Mouse (Mus musculus) heart, adult 11 months (tissue): Measurements from ENCODE around the gene Krt17.
"Not testable (repeated sequence)": the region's sequence is repeated elsewhere in the genome, so short reads cannot be mapped to it uniquely, and the experiment has no call there.

ENCODE experiments used
- DNase-seq: peaks from one replicate; pipeline ENCODE4 v3.0.0; 2022

Gene Krt17

GRCm38 (mm10) chr11:100262058-100262980 is 1.5 kb upstream of the Krt17 start:
- DNase-seq: peak; percentile 82

DNA sequence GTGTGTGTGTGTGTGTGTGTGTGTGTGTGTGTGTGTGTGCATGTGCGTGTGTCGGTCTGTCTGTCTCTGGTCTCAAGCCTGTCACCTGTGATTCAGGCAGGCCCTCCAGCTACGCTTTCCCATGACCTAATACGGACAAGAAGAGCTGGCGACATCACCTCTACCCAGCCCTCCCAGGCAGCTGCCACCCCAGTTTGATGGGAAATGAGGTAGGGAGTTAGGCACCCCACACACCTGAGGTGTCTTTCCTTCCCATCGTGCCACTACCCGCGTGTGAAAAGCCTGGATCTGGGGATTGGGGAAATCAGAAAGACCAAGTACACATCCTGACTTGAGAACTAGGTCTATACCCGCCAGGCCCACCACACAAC is 391 bp upstream of the Krt17 start:
- DNase-seq: peak; percentile 53

DNA sequence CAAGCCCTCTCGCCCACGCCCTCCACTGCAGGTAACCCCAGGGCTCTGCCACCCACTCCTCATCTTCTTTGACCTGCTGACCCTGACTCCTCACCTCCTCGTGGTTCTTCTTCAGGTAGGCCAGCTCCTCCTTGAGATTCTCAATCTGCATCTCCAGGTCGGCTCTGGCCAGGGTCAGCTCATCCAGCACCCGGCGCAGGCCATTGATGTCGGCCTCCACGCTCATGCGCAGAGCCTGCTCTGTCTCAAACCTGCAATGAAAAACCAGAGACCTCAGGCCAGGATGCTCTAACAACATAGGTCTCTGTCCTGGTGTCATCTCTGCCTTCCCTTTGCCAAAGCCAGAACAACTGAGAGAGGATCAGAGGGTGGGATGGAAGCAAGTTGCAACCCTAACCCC is 1.8 kb downstream of the Krt17 start:
- DNase-seq: peak; percentile 79

DNA sequence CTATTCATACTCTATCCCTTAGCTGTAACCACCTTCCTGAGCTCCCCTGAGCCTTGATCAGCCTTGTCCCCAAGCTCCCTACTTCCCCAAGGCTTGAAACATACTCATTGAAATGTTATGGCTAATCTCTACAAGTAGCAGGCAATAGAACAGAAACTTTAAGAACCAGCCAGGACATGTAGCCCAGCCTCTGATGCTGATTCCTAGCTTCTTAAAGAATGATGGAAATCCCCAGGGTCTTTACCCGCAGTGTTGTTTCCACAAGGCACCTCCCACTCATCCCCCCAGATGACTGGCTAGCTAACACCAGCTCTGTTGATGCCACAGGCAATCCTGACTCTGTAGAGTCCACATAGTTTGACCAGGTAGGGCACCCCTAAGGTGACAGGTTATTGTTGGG is 2.9 kb downstream of the Krt17 start:
- DNase-seq: no peak

- peak; percentile 77 for DNase-seq
These were observed 5.3 kb downstream of the Krt17 start for GRCm38 (mm10) chr11:100255514-100255913.

- peak; percentile 61 for DNase-seq
These were observed 6.3 kb downstream of the Krt17 start for GRCm38 (mm10) chr11:100254360-100255090.

GRCm38 (mm10) chr11:100248852-100249465 is 11.9 kb downstream of the Krt17 start, which contains the start of gene Krt16:
Gene Krt16 (minus strand): TSS chr11:100248902.
- DNase-seq: peak; percentile 79

DNA sequence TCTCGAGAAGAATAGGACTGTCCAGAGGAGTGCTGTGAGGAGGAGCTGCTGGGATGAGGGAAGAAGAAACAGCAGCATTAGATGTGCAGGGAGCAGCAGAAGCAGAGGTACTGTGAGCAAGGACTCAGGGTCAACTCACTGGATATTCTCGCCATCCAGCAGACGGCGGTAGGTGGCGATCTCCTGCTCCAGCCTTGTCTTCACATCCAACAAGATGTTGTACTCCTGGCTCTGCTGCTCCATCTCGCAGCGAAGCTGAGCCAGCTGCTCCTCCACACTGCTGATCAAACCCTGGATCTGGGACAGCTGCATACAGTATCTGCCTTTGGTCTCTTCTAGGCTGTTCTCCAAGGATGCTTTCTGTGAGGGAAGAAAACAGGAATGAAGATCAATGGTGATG is 14.4 kb downstream of the Krt17 start:
- DNase-seq: peak; percentile 79

GRCm38 (mm10) chr11:100240272-100240671 is 20.6 kb downstream of the Krt17 start:
- not testable (repeated sequence) for DNase-seq

DNA sequence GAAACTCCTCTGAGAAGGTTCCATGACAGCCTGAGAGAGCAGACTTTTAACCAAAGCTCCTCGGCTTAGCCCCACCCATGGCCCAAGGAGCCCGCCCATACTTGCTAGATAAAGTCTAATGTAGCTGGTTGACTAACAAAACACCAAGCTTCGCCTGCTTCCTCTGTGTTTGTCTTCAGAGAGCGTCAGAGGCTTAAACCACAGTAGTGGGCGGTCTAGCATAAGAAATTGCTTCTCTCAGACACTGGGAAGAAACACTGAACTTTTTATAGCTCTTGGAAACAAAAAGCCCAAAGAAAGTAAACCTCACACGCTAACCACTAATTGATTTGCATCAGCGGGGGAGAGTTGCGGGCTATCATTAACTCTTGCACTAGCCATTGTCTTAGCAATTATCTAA is 39.1 kb downstream of the Krt17 start:
- DNase-seq: no peak

DNA sequence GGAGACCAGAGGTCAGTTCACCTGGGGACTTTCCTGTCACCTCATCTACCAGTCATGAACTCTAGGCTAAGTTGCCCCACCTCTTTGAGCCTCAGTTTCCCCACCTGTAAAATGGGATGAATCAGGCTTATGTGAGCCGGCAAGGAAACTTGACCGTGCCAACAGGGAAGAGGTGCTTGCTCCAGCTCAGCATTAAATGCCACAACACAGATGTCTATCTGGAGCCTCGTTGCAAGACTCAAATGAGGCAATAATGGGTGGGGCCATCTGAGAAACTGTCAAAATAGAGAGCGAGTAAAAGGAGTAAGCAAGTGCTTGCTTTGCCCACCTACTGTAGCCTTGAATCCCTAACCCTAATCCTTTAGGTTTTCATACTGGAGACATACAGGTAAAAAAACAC is 41.5 kb downstream of the Krt17 start:
- DNase-seq: no peak

DNA sequence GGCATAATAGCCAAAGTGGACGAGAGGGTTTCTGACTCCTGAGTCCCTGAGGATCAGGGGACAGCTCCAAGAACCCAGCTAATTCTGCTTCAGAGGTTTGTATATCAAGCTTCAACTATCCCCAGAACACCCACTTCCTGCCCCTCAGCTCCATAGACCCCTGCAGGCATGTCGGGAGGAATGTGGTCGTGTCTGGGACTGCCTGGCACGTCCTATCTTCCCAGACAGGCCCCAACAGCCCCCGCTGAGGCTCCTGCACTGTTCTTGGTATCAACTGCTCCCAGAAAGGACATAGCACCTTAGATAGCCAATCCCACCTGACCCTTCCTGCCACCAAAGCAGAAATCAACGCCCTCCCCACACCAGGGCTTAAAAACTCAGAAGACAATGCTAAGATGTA is 52.3 kb downstream of the Krt17 start:
- no peak for DNase-seq

DNA sequence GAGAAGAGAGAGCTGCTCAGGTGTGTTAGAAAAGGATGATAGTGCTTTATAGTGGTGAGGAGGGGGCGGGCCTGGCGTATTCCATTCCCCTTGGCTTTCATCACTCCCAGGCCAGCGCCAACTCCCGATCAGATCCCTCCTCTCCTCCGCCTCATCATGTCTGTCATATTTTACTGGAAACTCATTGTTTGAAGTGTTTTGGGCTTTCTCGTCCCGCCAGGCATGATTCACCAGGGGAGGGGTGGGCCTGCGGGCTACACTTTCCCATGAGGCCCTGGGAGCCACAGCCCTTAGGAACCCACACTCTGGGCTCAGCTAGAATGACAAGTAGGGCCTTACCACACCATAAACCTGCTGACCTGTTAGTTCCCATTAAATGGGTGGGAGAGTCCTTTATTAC is 53.3 kb downstream of the Krt17 start, which contains the start of gene Krt14:
Gene Krt14, minus strand, starts transcription at position 51 of the 400 bp plus-strand sequence.
- DNase-seq: no peak
